Mouse (Mus musculus) liver, embryonic 11.5 days (tissue): Measurements from ENCODE around the gene Ahdc1. TPM values are rescaled to one million over a fixed set of nuclear protein-coding genes. Genes with fewer than 3 reads are reported as not detected.

Experiments used
- ATAC-seq: fragments of 200-750 bp; cut with Nextera tagmentation; replicated peaks from 2 replicates; pipeline ENCODE4 v1.8.0; 2017; ENCODE audit warnings: moderate number of reproducible peaks, mild to moderate bottlenecking, moderate TSS enrichment, moderate library complexity; ENCODE audit not compliant: low FRiP score
- DNase-seq: peaks from one replicate; pipeline ENCODE4 v3.0.0-alpha.2; 2017; ENCODE audit warnings: low spot score
- H3K27ac ChIP-seq: fragments of 300-500 bp; sonication (generic); 2 replicates; pipeline ENCODE4 v1.5.1; 2014; ENCODE audit warnings: mild to moderate bottlenecking, low read depth, low read length, control low read depth
- H3K27me3 ChIP-seq: fragments of 300-500 bp; sonication (generic); replicated peaks from 2 replicates; pipeline ENCODE4 v1.6.1; 2014; ENCODE audit warnings: low read length, mixed read lengths; ENCODE audit not compliant: control insufficient read depth, insufficient read depth
- H3K36me3 ChIP-seq: fragments of 300-500 bp; sonication (generic); 2 replicates; pipeline ENCODE4 v1.6.1; 2014; ENCODE audit warnings: mild to moderate bottlenecking, low read length, moderate library complexity, mixed read lengths; ENCODE audit not compliant: control insufficient read depth, insufficient read depth
- H3K4me1 ChIP-seq: fragments of 300-500 bp; sonication (generic); replicated peaks from 2 replicates; pipeline ENCODE4 v1.6.1; 2014; ENCODE audit warnings: low read length, mixed read lengths; ENCODE audit not compliant: control insufficient read depth, insufficient read depth
- H3K4me2 ChIP-seq: fragments of 300-500 bp; sonication (generic); 2 replicates; pipeline ENCODE4 v1.6.1; 2014; ENCODE audit warnings: mild to moderate bottlenecking, control low read depth, moderate library complexity
- H3K4me3 ChIP-seq: fragments of 300-500 bp; sonication (generic); 2 replicates; pipeline ENCODE4 v1.5.1; 2014; ENCODE audit warnings: low read depth, low read length, control low read depth
- H3K9ac ChIP-seq: fragments of 300-500 bp; sonication (generic); 2 replicates; pipeline ENCODE4 v1.6.1; 2014; ENCODE audit warnings: low read depth, low read length, control low read depth
- H3K9me3 ChIP-seq: fragments of 300-500 bp; sonication (generic); 2 replicates; pipeline ENCODE4 v1.6.1; 2016; ENCODE audit warnings: low read length, inconsistent platforms, mixed read lengths; ENCODE audit not compliant: control insufficient read depth
- WGBS: fragments of 180-500 bp; shearing (Covaris S2); extraction: QIAGEN DNeasy Blood & Tissue Kit; methylation state at CpG from one replicate; pipeline ENCODE4 v1.1.7; 2014; 5-methylcytosine and 5-hydroxymethylcytosine counted together
- polyA plus RNA-seq: library from polyadenylated mRNA; unstranded; fragments of >200 nt; fragmentation: Nextera tagmentation; extraction: Ambion mirVana; gene quantifications from 2 replicates; pipeline ENCODE4 v1.2.1, GENCODE M21; 2014

Gene Ahdc1
- polyA plus RNA-seq, 1 experiment from 2014 or later: 6.1 TPM

GRCm38 (mm10) chr4:133026826-133027375 is 15.8 kb downstream of the Ahdc1 start:
- Histone ChIP-seq H3K9ac (no peak overlapping the region), H3K4me1 (peaks cover 62% of the 10 kb centered on the region), H3K27me3 (no peaks in the 10 kb centered on the region), H3K27ac (no peak overlapping the region), H3K4me2 (no peak overlapping the region), H3K36me3 (no peaks in the 10 kb centered on the region; the same call in 1 of the 2 replicates), H3K4me3 (no peak overlapping the region), H3K9me3 (no peaks in the 10 kb centered on the region)
- WGBS: 22% methylated on average over 2 of the region's 2 CpGs
- DNase-seq: no peak
- ATAC-seq: no peak

GRCm38 (mm10) chr4:133027721-133028120 is 16.7 kb downstream of the Ahdc1 start:
- Histone ChIP-seq H3K4me2 (no peak overlapping the region), H3K9me3 (no peaks in the 10 kb centered on the region), H3K27ac (no peak overlapping the region), H3K9ac (no peak overlapping the region), H3K27me3 (no peaks in the 10 kb centered on the region), H3K4me3 (no peak overlapping the region), H3K4me1 (peaks cover 54% of the 10 kb centered on the region), H3K36me3 (no peaks in the 10 kb centered on the region; the same call in 1 of the 2 replicates)
- DNase-seq (no peak), ATAC-seq (no peak)
- WGBS: 66% methylated on average over 10 of the region's 10 CpGs

GRCm38 (mm10) chr4:133028193-133028592 is 17.1 kb downstream of the Ahdc1 start:
- Histone ChIP-seq H3K27me3 (no peaks in the 10 kb centered on the region), H3K4me1 (peaks cover 50% of the 10 kb centered on the region), H3K9ac (no peak overlapping the region), H3K9me3 (no peaks in the 10 kb centered on the region), H3K4me3 (no peak overlapping the region), H3K4me2 (no peak overlapping the region), H3K36me3 (no peaks in the 10 kb centered on the region; the same call in 1 of the 2 replicates), H3K27ac (no peak overlapping the region)
- no peak for DNase-seq
- WGBS: 64% methylated on average over 6 of the region's 6 CpGs
- peak; percentile 19; the same call in 1 of the 2 replicates for ATAC-seq

DNA sequence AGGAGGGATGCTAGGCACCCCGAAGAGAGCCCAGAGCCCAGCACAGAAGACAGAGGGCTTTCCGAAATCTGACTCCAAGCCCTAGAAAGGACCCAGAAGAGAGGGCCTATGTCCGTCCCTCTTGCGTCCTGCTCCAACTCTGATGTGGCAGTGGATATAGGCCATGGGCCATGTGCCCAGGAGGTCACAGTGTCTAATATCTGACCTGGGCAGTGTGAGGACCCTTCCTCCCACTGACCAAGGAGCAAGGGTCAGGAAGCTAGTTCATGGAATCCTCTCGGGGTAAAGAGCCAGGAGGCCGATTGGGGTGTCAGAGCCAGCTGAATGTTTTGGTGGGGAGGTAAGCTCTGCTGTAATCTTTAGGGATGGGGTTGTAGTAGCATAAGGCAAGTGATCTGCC is 17.8 kb downstream of the Ahdc1 start:
- Histone ChIP-seq H3K4me2 (no peak overlapping the region), H3K27ac (no peak overlapping the region), H3K9me3 (no peaks in the 10 kb centered on the region), H3K9ac (no peak overlapping the region), H3K4me3 (no peak overlapping the region), H3K36me3 (no peaks in the 10 kb centered on the region; the same call in 1 of the 2 replicates), H3K4me1 (peaks cover 43% of the 10 kb centered on the region), H3K27me3 (no peaks in the 10 kb centered on the region)
- ATAC-seq (no peak), DNase-seq (no peak)
- WGBS: 82% methylated on average over 6 of the region's 6 CpGs

DNA sequence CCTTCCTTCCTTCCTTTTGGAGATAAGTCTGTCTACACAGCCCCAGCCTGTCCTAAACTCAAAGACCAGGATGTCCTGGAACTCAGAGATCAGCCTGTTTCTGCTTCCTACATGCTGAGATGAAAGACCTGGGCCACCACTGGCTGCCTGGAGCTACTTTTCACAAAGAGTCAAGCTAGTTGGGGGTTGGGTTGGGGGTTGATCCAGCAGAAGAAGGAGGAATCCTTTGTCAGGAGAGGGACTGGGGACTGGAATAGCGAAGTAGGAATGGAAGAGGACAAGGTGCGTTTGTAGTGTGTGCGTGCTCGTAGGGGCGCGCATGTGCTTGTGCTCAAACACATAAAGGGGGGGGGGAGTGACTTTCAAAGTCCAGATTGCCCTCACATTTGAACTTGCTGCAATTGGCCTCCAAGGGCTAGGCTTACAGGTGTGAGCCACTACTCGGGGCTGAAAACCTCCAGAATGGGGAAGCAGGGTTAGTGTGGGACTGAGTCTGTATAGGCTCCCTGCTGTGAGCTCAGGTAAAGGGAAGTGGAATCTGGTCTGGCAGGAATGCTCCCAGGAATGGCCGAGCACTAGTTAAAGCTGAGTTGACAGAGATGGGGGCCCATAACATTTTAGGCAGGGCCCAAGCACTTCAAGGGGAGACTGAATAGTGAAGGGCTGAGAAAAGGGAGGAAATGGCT is 21.5 kb downstream of the Ahdc1 start:
- no peaks in the 10 kb centered on the region for H3K9me3 ChIP-seq
- no peak overlapping the region for H3K27ac ChIP-seq
- no peak overlapping the region for H3K9ac ChIP-seq
- WGBS: 84% methylated on average over 8 of the region's 8 CpGs
- H3K27me3 ChIP-seq: peaks cover 11% of the 10 kb centered on the region
- no peak for DNase-seq
- no peak overlapping the region for H3K4me2 ChIP-seq
- peaks cover 24% of the 10 kb centered on the region for H3K4me1 ChIP-seq
- ATAC-seq: no peak
- no peaks in the 10 kb centered on the region; the same call in 1 of the 2 replicates for H3K36me3 ChIP-seq
- no peak overlapping the region for H3K4me3 ChIP-seq

GRCm38 (mm10) chr4:133034478-133034877 is 23.4 kb downstream of the Ahdc1 start:
- Histone ChIP-seq H3K27ac (no peak overlapping the region), H3K9ac (no peak overlapping the region), H3K4me3 (no peak overlapping the region), H3K4me2 (no peak overlapping the region), H3K4me1 (peaks cover 30% of the 10 kb centered on the region), H3K36me3 (no peaks in the 10 kb centered on the region), H3K27me3 (peaks cover 29% of the 10 kb centered on the region), H3K9me3 (no peaks in the 10 kb centered on the region)
- WGBS: 79% methylated on average over 10 of the region's 10 CpGs
- ATAC-seq: no peak
- DNase-seq: no peak

- DNase-seq (no peak), ATAC-seq (no peak)
- peaks cover 34% of the 10 kb centered on the region for H3K4me1 ChIP-seq
- H3K36me3 ChIP-seq: no peaks in the 10 kb centered on the region
- no peak overlapping the region for H3K9ac ChIP-seq
- peaks cover 35% of the 10 kb centered on the region for H3K27me3 ChIP-seq
- 89% methylated on average over 1 of the region's 1 CpGs for WGBS
- H3K4me3 ChIP-seq: no peak overlapping the region
- H3K4me2 ChIP-seq: no peak overlapping the region
- no peaks in the 10 kb centered on the region for H3K9me3 ChIP-seq
- no peak overlapping the region for H3K27ac ChIP-seq
Observed at GRCm38 (mm10) chr4:133035446-133035845, 24.4 kb downstream of the Ahdc1 start.

- Histone ChIP-seq H3K27me3 (peaks cover 36% of the 10 kb centered on the region), H3K36me3 (no peaks in the 10 kb centered on the region), H3K9ac (no peak overlapping the region), H3K9me3 (no peaks in the 10 kb centered on the region), H3K4me3 (no peak overlapping the region), H3K27ac (no peak overlapping the region), H3K4me2 (no peak overlapping the region), H3K4me1 (peaks cover 37% of the 10 kb centered on the region)
- WGBS: 81% methylated on average over 3 of the region's 3 CpGs
- ATAC-seq: no peak
- no peak for DNase-seq
Observed at GRCm38 (mm10) chr4:133035946-133036345, 24.9 kb downstream of the Ahdc1 start.

DNA sequence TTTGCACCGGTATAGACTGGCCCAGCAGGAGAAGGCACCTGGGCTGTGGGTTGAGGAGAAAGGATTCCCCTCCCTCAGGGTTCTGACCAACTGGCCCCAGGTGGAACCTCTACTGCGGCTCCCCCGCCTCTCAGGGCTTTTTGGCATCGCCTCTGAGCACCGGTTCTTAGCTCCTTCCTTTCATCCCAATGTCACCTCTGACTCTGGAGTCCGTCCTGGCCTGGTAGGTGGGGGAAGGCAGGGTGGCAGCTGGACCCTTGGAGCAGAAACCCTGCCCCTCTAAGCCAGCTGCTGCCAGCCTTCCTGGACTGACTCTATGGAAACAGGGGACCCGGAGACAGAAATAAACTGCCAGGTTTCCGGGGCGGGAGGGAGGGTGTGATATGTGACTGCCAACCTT is 26.2 kb downstream of the Ahdc1 start:
- Histone ChIP-seq H3K4me1 (peaks cover 50% of the 10 kb centered on the region), H3K4me3 (no peak overlapping the region), H3K27me3 (peaks cover 36% of the 10 kb centered on the region), H3K36me3 (no peaks in the 10 kb centered on the region), H3K4me2 (no peak overlapping the region; the same call in 1 of the 2 replicates), H3K27ac (no peak overlapping the region), H3K9me3 (no peaks in the 10 kb centered on the region), H3K9ac (no peak overlapping the region)
- 38% methylated on average over 9 of the region's 9 CpGs for WGBS
- ATAC-seq (no peak), DNase-seq (no peak)
